ENCODE assay signal across 9 mouse cellular contexts in the genomic region with DNA sequence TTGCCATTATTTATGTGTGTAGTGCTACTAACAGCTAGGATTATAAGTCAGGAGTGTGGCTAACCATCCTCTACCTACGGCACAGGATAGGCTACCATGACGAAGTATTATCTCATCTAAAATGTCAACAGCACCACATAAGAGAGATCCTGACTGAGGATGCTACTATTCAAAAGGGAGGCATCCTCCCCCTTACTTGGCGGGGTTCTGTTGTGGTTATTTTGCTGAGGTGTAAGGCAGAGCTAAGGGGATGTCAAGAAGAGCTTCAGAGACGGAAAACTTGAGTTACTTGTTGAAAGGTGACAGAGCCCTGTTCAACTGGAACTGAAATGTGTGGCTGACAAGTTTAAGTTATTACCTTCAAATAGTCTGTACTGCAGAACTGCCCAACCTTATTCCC. TPM values are rescaled to one million over a fixed set of nuclear protein-coding genes. Genes with fewer than 3 reads are reported as not detected.
DNase-seq lines count a peak whose midpoint lies in the region; ATAC-seq lines count a peak whose summit lies in the region.
"Had no signal": no experiment of that assay in that cellular context is flagged by ENCODE, and none has a peak within 500 bp of the region (broad histone marks: within the 10 kb centered on the region; RNA-seq: fewer than 3 reads in every experiment).

No protein-coding gene starts in this region.

- H3K27me3 ChIP-seq in heart, embryonic 12.5 days (replicated peaks): no peaks in the 10 kb centered on the region
- no peaks in the 10 kb centered on the region for H3K27me3 ChIP-seq in neural tube, embryonic 12.5 days (replicated peaks)
- no peaks in the 10 kb centered on the region for H3K27me3 ChIP-seq in midbrain, embryonic 13.5 days

- no peak for ATAC-seq in heart, embryonic 12.5 days (ENCODE audit: insufficient number of reproducible peaks, low FRiP score)
- ATAC-seq in neural tube, embryonic 12.5 days (ENCODE audit: low FRiP score, low read depth): no peak
- ATAC-seq in midbrain, embryonic 13.5 days: no peak

- DNase-seq in heart, postnatal 10 days: no peak
- DNase-seq in neural tube, embryonic 10.5 days (ENCODE audit: extremely low spot score, low spot score): no peak
- DNase-seq in right cerebral cortex, adult 18-20 months: no peak
- DNase-seq in frontal cortex, postnatal 25 days (ENCODE audit: low spot score in 2 of 2): no peak
- no peak for DNase-seq in lung, postnatal 4 days
- DNase-seq: kidney, postnatal 4 days had no signal

- H3K4me3 ChIP-seq in heart, embryonic 12.5 days: peak overlapping the region; percentile 0; the same call in 1 of the 2 replicates
- H3K4me3 ChIP-seq in neural tube, embryonic 12.5 days: no peak overlapping the region; the same call in 1 of the 2 replicates
- peak overlapping the region; percentile 82 for H3K4me3 ChIP-seq in midbrain, embryonic 13.5 days (replicated peaks)

- H3K36me3 ChIP-seq in heart, embryonic 12.5 days: no peaks in the 10 kb centered on the region
- H3K36me3 ChIP-seq in neural tube, embryonic 12.5 days: no peaks in the 10 kb centered on the region
- no peaks in the 10 kb centered on the region for H3K36me3 ChIP-seq in midbrain, embryonic 13.5 days

- H3K4me1 ChIP-seq in heart, embryonic 12.5 days (replicated peaks): peaks cover 16% of the 10 kb centered on the region
- H3K4me1 ChIP-seq in neural tube, embryonic 12.5 days: peaks cover 19% of the 10 kb centered on the region
- H3K4me1 ChIP-seq in midbrain, embryonic 13.5 days (replicated peaks): peaks cover 33% of the 10 kb centered on the region

- intact Hi-C loops in heart, postnatal 10 days (cut with DNase I): loop anchor here (2.0 to 5.0 kb wide), 3 partner anchors 37 to 67 kb away; no protein-coding TSS in a partner anchor

- peak overlapping the region; percentile 80 for H3K4me2 ChIP-seq in heart, embryonic 12.5 days
- peak overlapping the region; percentile 71 for H3K4me2 ChIP-seq in neural tube, embryonic 12.5 days (replicated peaks)
- H3K4me2 ChIP-seq in midbrain, embryonic 13.5 days (replicated peaks): peak overlapping the region; percentile 69

- 47% methylated on average over 4 of the region's 4 CpGs for WGBS in heart, embryonic 12.5 days
- 55% methylated on average over 4 of the region's 4 CpGs for WGBS in neural tube, embryonic 12.5 days
- 67% methylated on average over 4 of the region's 4 CpGs for WGBS in midbrain, embryonic 13.5 days

- H3K9me3 ChIP-seq in heart, embryonic 12.5 days (replicated peaks): no peaks in the 10 kb centered on the region
- H3K9me3 ChIP-seq in neural tube, embryonic 12.5 days: no peaks in the 10 kb centered on the region
- H3K9me3 ChIP-seq in midbrain, embryonic 13.5 days: no peaks in the 10 kb centered on the region

- H3K27ac ChIP-seq in heart, embryonic 12.5 days (ENCODE audit: poor library complexity, severe bottlenecking): no peak overlapping the region
- no peak overlapping the region for H3K27ac ChIP-seq in neural tube, embryonic 12.5 days
- H3K27ac ChIP-seq in midbrain, embryonic 13.5 days: no peak overlapping the region

- H3K9ac ChIP-seq in heart, embryonic 12.5 days: peak overlapping the region; percentile 18; the same call in 1 of the 2 replicates
- H3K9ac ChIP-seq in neural tube, embryonic 12.5 days: 0 out of 2 replicates have a peak overlapping the region, but pooled peaks have one; percentile 87
- peak overlapping the region; percentile 94; the same call in 1 of the 2 replicates for H3K9ac ChIP-seq in midbrain, embryonic 13.5 days (replicated peaks)

RNA-seq across cellular contexts. Expression of a gene that starts 2.0 kb away (rescaled TPM):
- 80.5 and 83.7 TPM in 2 replicates for polyA plus RNA-seq in heart, embryonic 12.5 days (2016; fragmentation: Nextera tagmentation; extraction: Ambion mirVana)
- total RNA-seq in heart, postnatal 10 days (2021): 100 to 1,000 TPM; 211 to 252 TPM
- 20.3 and 20.7 TPM in 2 replicates for polyA plus RNA-seq in neural tube, embryonic 12.5 days (2016; fragmentation: Nextera tagmentation; extraction: Ambion mirVana)
- 25.5 and 25.9 TPM in 2 replicates for polyA plus RNA-seq in midbrain, embryonic 13.5 days (2015; fragmentation: Nextera tagmentation; extraction: Ambion mirVana)

Comparison
In these comparisons a context has a peak if more than half of its experiments do, and no peak if none do; other contexts are left out.
1. H3K9ac ChIP-seq: peak in every context shown above with its lines; median percentile 94 in midbrain, embryonic 13.5 days; 87 in neural tube, embryonic 12.5 days; 18 in heart, embryonic 12.5 days.